Mouse (Mus musculus) layer of hippocampus, adult 8-10 months (tissue): ENCODE data around the gene Cldn5. TPM values are rescaled to one million over a fixed set of nuclear protein-coding genes. Genes with fewer than 3 reads are reported as not detected.

Experiments used
- DNase-seq, 2 experiments: peaks; one replicate each; pipeline ENCODE4 v3.0.0; 2022; ENCODE audit warnings: low spot score in 2 of 2
- total RNA-seq, 4 experiments: library from RNA; stranded (reverse); gene quantifications; 2 replicates each; pipeline ENCODE4 v1.2.4; 2022

Gene Cldn5
- total RNA-seq, 4 experiments from 2014 or later, result 28.8 to 41.7 (median 37.5) TPM

- no peak for DNase-seq
Measured at GRCm38 (mm10) chr16:18785025-18785424, 8.4 kb downstream of the Cldn5 start.

- DNase-seq, result no peak
Measured at GRCm38 (mm10) chr16:18785485-18785884, 8.8 kb downstream of the Cldn5 start.

- DNase-seq, result no peak
Measured at GRCm38 (mm10) chr16:18786652-18787051, 10.0 kb downstream of the Cldn5 start.

GRCm38 (mm10) chr16:18788627-18789406 lies 12.2 kb downstream of the Cldn5 start:
- DNase-seq, result no peak

GRCm38 (mm10) chr16:18795223-18795899 lies 18.7 kb downstream of the Cldn5 start:
- peak; percentile 22 to 23 for DNase-seq

- no peak for DNase-seq
Measured at GRCm38 (mm10) chr16:18796645-18797044, 20.0 kb downstream of the Cldn5 start.

GRCm38 (mm10) chr16:18798151-18798550 lies 21.5 kb downstream of the Cldn5 start:
- no peak for DNase-seq

GRCm38 (mm10) chr16:18798841-18799240 lies 22.2 kb downstream of the Cldn5 start:
- peak; percentile 35 to 74 for DNase-seq

GRCm38 (mm10) chr16:18805746-18806145 lies 29.1 kb downstream of the Cldn5 start:
- DNase-seq, result no peak

- DNase-seq, result no peak
Measured at GRCm38 (mm10) chr16:18809001-18809400, 32.4 kb downstream of the Cldn5 start.

- DNase-seq, result no peak
Measured at GRCm38 (mm10) chr16:18811032-18811431, 34.4 kb downstream of the Cldn5 start.

- peak; percentile 87 to 91 for DNase-seq
Measured at GRCm38 (mm10) chr16:18811468-18812384, 35.1 kb downstream of the Cldn5 start, which contains the start of the genes Ufd1 and Cdc45. Ufd1 (plus strand) TSS chr16:18811779. Cdc45 (minus strand) TSS chr16:18811987.

GRCm38 (mm10) chr16:18812385-18812910 lies 35.8 kb downstream of the Cldn5 start:
- DNase-seq, result no peak

GRCm38 (mm10) chr16:18822356-18822755 lies 45.7 kb downstream of the Cldn5 start:
- DNase-seq, result no peak

GRCm38 (mm10) chr16:18822925-18823324 lies 46.3 kb downstream of the Cldn5 start:
- DNase-seq, result peak; percentile 54 to 61

Other genes with a start within 250 kb of the Cldn5 start
- gene Tbx1, start 186.2 kb upstream of the Cldn5 start, total RNA-seq, result 1 to 10 TPM in 3 of 4 experiments, under 1 TPM in 1; 0.70 to 1.7 (median 1.3) TPM
- 1 to 10 TPM in 1 of 4 experiments, under 1 TPM in 1, not detected in 2; 0.63 to 1.4 TPM for gene Gp1bb, start 154.4 kb upstream of the Cldn5 start, total RNA-seq
- gene Gm49601, start 150.4 kb upstream of the Cldn5 start, total RNA-seq, result 100 to 1,000 TPM; 169 to 200 (median 179) TPM
- gene Sept5, start 146.9 kb upstream of the Cldn5 start, total RNA-seq, result 100 to 1,000 TPM; 499 to 528 (median 503) TPM
- gene Ufd1, start 34.9 kb downstream of the Cldn5 start, total RNA-seq, result 100 to 1,000 TPM in 3 of 4 experiments, 10 to 100 TPM in 1; 92.9 to 117 (median 107) TPM
- 1 to 10 TPM; 1.5 to 3.4 (median 2.1) TPM for gene Cdc45, start 35.1 kb downstream of the Cldn5 start, total RNA-seq
- gene 2510002D24Rik, start 59.7 kb downstream of the Cldn5 start, total RNA-seq, result 10 to 100 TPM; 18.3 to 31.0 (median 26.7) TPM
- gene Gm28539, start 59.7 kb downstream of the Cldn5 start, total RNA-seq, result 10 to 100 TPM in 1 of 4 experiments, 1 to 10 TPM in 3; 4.6 to 11.1 (median 8.2) TPM
- 10 to 100 TPM; 27.4 to 35.0 (median 32.2) TPM for gene Mrpl40, start 100.0 kb downstream of the Cldn5 start, total RNA-seq
- gene Hira, start 100.2 kb downstream of the Cldn5 start, total RNA-seq, result 10 to 100 TPM; 75.3 to 92.0 (median 79.3) TPM